Mouse (Mus musculus) olfactory bulb, adult 2 months (tissue): Measurements from ENCODE around the gene Sik3. TPM values are rescaled to one million over a fixed set of nuclear protein-coding genes. Genes with fewer than 3 reads are reported as not detected.

Source experiments
- H3K27ac ChIP-seq: fragments of 200-500 bp; 2 replicates; pipeline ENCODE4 v1.5.1; 2012; ENCODE audit warnings: low read depth, low read length; ENCODE audit not compliant: insufficient read depth
- H3K4me1 ChIP-seq: fragments of 200-500 bp; 2 replicates; pipeline ENCODE4 v1.6.1; 2012; ENCODE audit warnings: low read length; ENCODE audit not compliant: control insufficient read depth, insufficient read depth
- H3K4me3 ChIP-seq: fragments of 200-500 bp; 2 replicates; pipeline ENCODE4 v1.5.1; 2012; ENCODE audit warnings: mild to moderate bottlenecking, low read depth, low read length, moderate library complexity; ENCODE audit not compliant: insufficient read depth
- CTCF ChIP-seq: fragments of 200-500 bp; IDR thresholded peaks from 2 replicates; pipeline ENCODE4 v1.5.1; 2012; ENCODE audit warnings: low read depth, mild to moderate bottlenecking, low read length, moderate library complexity; ENCODE audit not compliant: insufficient read depth
- POLR2A ChIP-seq: fragments of 200-500 bp; IDR thresholded peaks from 2 replicates; pipeline ENCODE4 v1.6.1; 2012; ENCODE audit warnings: mild to moderate bottlenecking, low read depth, low read length, moderate library complexity; ENCODE audit not compliant: insufficient read depth
- WGBS: fragments of 180-500 bp; shearing (Covaris S2); methylation state at CpG from one replicate; pipeline ENCODE4 v1.1.7; 2018; 5-methylcytosine and 5-hydroxymethylcytosine counted together
- polyA plus RNA-seq: library from polyadenylated mRNA; stranded (reverse); fragments of >200 nt; gene quantifications from 2 replicates; pipeline ENCODE4 v1.2.4, GENCODE M21; 2012; ENCODE audit warnings: low replicate concordance; ENCODE audit not compliant: missing spikeins, insufficient read depth, insufficient read length

Sik3 gene
- polyA plus RNA-seq, 1 experiment: 51.7 TPM

GRCm38 (mm10) chr9:46191644-46192043, 179.0 kb downstream of the Sik3 start:
- WGBS: 8% methylated on average over 1 of the region's 1 CpGs
- peaks cover 10% of the 10 kb centered on the region; the same call in 1 of the 2 replicates for H3K4me1 ChIP-seq
- TF ChIP-seq CTCF (no peak), POLR2A (no peak)
- H3K27ac ChIP-seq: no peak overlapping the region
- H3K4me3 ChIP-seq: no peak overlapping the region

- H3K4me1 ChIP-seq: peaks cover 13% of the 10 kb centered on the region
- TF ChIP-seq CTCF: no peak
- no peak for TF ChIP-seq POLR2A
- WGBS: 86% methylated on average over 6 of the region's 6 CpGs
- no peak overlapping the region for H3K27ac ChIP-seq
- H3K4me3 ChIP-seq: no peak overlapping the region
Observed at GRCm38 (mm10) chr9:46192642-46193041, 180.0 kb downstream of the Sik3 start.

- no peak overlapping the region for H3K4me3 ChIP-seq
- H3K4me1 ChIP-seq: peaks cover 16% of the 10 kb centered on the region
- 85% methylated on average over 9 of the region's 9 CpGs for WGBS
- H3K27ac ChIP-seq: no peak overlapping the region
- TF ChIP-seq POLR2A (no peak), CTCF (no peak)
Observed at GRCm38 (mm10) chr9:46194809-46195208, 182.2 kb downstream of the Sik3 start.

- no peak overlapping the region for H3K4me3 ChIP-seq
- H3K4me1 ChIP-seq: peaks cover 16% of the 10 kb centered on the region
- no peak for TF ChIP-seq POLR2A
- TF ChIP-seq CTCF: no peak
- 48% methylated on average over 12 of the region's 12 CpGs for WGBS
- peak overlapping the region; percentile 27 for H3K27ac ChIP-seq
Observed at GRCm38 (mm10) chr9:46196699-46197169, 184.1 kb downstream of the Sik3 start.

GRCm38 (mm10) chr9:46198461-46198860, 185.8 kb downstream of the Sik3 start:
- TF ChIP-seq POLR2A (no peak), CTCF (no peak)
- peaks cover 16% of the 10 kb centered on the region for H3K4me1 ChIP-seq
- 44% methylated on average over 9 of the region's 9 CpGs for WGBS
- H3K4me3 ChIP-seq: no peak overlapping the region
- H3K27ac ChIP-seq: 0 out of 2 replicates have a peak overlapping the region, but pooled peaks have one; percentile 11

- TF ChIP-seq CTCF: no peak
- 0 out of 2 replicates have a peak overlapping the region, but pooled peaks have one; percentile 11 for H3K27ac ChIP-seq
- WGBS: 45% methylated on average over 7 of the region's 7 CpGs
- H3K4me1 ChIP-seq: peaks cover 16% of the 10 kb centered on the region
- H3K4me3 ChIP-seq: no peak overlapping the region
Observed at GRCm38 (mm10) chr9:46198936-46199335, 186.3 kb downstream of the Sik3 start.

GRCm38 (mm10) chr9:46199609-46200008, 187.0 kb downstream of the Sik3 start:
- no peak for TF ChIP-seq POLR2A
- no peak for TF ChIP-seq CTCF
- 81% methylated on average over 2 of the region's 2 CpGs for WGBS

GRCm38 (mm10) chr9:46206834-46207500, 194.3 kb downstream of the Sik3 start:
- no peak overlapping the region for H3K27ac ChIP-seq
- peaks cover 9% of the 10 kb centered on the region; the same call in 1 of the 2 replicates for H3K4me1 ChIP-seq
- no peak overlapping the region for H3K4me3 ChIP-seq
- 64% methylated on average over 10 of the region's 10 CpGs for WGBS
- no peak for TF ChIP-seq CTCF
- no peak for TF ChIP-seq POLR2A

More at GRCm38 (mm10) chr9:46199609-46200008, 187.0 kb downstream of the Sik3 start:
- H3K4me3 ChIP-seq: no peak overlapping the region
- no peak overlapping the region for H3K27ac ChIP-seq
- peaks cover 16% of the 10 kb centered on the region for H3K4me1 ChIP-seq

GRCm38 (mm10) chr9:46207501-46207869, 194.9 kb downstream of the Sik3 start:
- TF ChIP-seq CTCF: no peak
- TF ChIP-seq POLR2A: no peak
- Histone ChIP-seq H3K4me1 (peaks cover 9% of the 10 kb centered on the region; the same call in 1 of the 2 replicates), H3K4me3 (no peak overlapping the region), H3K27ac (no peak overlapping the region)
- 92% methylated on average over 6 of the region's 6 CpGs for WGBS
